Mouse (Mus musculus) lung, embryonic 15.5 days (tissue): ENCODE data around the gene Hdac4. TPM values are rescaled to one million over a fixed set of nuclear protein-coding genes. Genes with fewer than 3 reads are reported as not detected.
A peak's percentile ranks its signal among the peaks of the same experiment; 100 is the strongest.

Experiments used
- ATAC-seq: fragments of 200-750 bp; cut with Nextera tagmentation; 2 replicates; pipeline ENCODE4 v1.8.0; 2017; ENCODE audit warnings: moderate number of reproducible peaks, borderline replicate concordance; ENCODE audit not compliant: low FRiP score, low TSS enrichment; ENCODE audit errors: extremely low read depth
- H3K27ac ChIP-seq: fragments of 300-500 bp; sonication (generic); 2 replicates; pipeline ENCODE4 v1.5.1; 2015; ENCODE audit warnings: moderate library complexity, mild to moderate bottlenecking, inconsistent platforms
- H3K27me3 ChIP-seq: fragments of 300-500 bp; sonication (generic); 2 replicates; pipeline ENCODE4 v1.6.1; 2015; ENCODE audit warnings: inconsistent platforms
- H3K36me3 ChIP-seq: fragments of 300-500 bp; sonication (generic); 2 replicates; pipeline ENCODE4 v1.6.1; 2015; ENCODE audit warnings: inconsistent platforms
- H3K4me1 ChIP-seq: fragments of 300-500 bp; sonication (generic); 2 replicates; pipeline ENCODE4 v1.6.1; 2015; ENCODE audit warnings: inconsistent platforms
- H3K4me2 ChIP-seq: fragments of 300-500 bp; sonication (generic); 2 replicates; pipeline ENCODE4 v1.6.1; 2015; ENCODE audit warnings: inconsistent platforms, mild to moderate bottlenecking, moderate library complexity
- H3K4me3 ChIP-seq: fragments of 300-500 bp; sonication (generic); 2 replicates; pipeline ENCODE4 v1.5.1; 2015; ENCODE audit warnings: mild to moderate bottlenecking, inconsistent platforms
- H3K9ac ChIP-seq: fragments of 300-500 bp; sonication (generic); 2 replicates; pipeline ENCODE4 v1.6.1; 2015; ENCODE audit warnings: inconsistent platforms
- H3K9me3 ChIP-seq: fragments of 300-500 bp; sonication (generic); 2 replicates; pipeline ENCODE4 v1.6.1; 2016; ENCODE audit warnings: inconsistent platforms
- WGBS: fragments of 180-500 bp; shearing (Covaris S2); methylation state at CpG from one replicate; pipeline ENCODE4 v1.1.7; 2015; 5-methylcytosine and 5-hydroxymethylcytosine counted together
- polyA plus RNA-seq: library from polyadenylated mRNA; unstranded; fragments of >200 nt; fragmentation: Nextera tagmentation; extraction: Ambion mirVana; gene quantifications from 2 replicates; pipeline ENCODE4 v1.2.1, GENCODE M21; 2015

The Hdac4 gene
- polyA plus RNA-seq, 1 experiment from 2014 or later, result 19.1 TPM

GRCm38 (mm10) chr1:92202639-92203352 is 7.3 kb upstream of the Hdac4 start:
- ATAC-seq, result no peak
- H3K9ac ChIP-seq, result no peak overlapping the region
- 50% methylated on average over 17 of the region's 17 CpGs for WGBS
- H3K9me3 ChIP-seq, result no peaks in the 10 kb centered on the region
- H3K4me2 ChIP-seq, result no peak overlapping the region
- no peaks in the 10 kb centered on the region for H3K4me1 ChIP-seq
- no peaks in the 10 kb centered on the region for H3K36me3 ChIP-seq
- H3K4me3 ChIP-seq, result no peak overlapping the region
- no peaks in the 10 kb centered on the region for H3K27me3 ChIP-seq
- no peak overlapping the region for H3K27ac ChIP-seq

- no peaks in the 10 kb centered on the region for H3K27me3 ChIP-seq
- H3K27ac ChIP-seq, result no peak overlapping the region
- no peaks in the 10 kb centered on the region for H3K36me3 ChIP-seq
- no peaks in the 10 kb centered on the region for H3K9me3 ChIP-seq
- H3K4me2 ChIP-seq, result no peak overlapping the region
- ATAC-seq, result no peak
- H3K9ac ChIP-seq, result no peak overlapping the region
- no peaks in the 10 kb centered on the region for H3K4me1 ChIP-seq
- no peak overlapping the region for H3K4me3 ChIP-seq
- 71% methylated on average over 3 of the region's 3 CpGs for WGBS
Measured at GRCm38 (mm10) chr1:92190463-92190862, 5.0 kb downstream of the Hdac4 start.

- no peak overlapping the region for H3K9ac ChIP-seq
- H3K27ac ChIP-seq, result no peak overlapping the region
- no peaks in the 10 kb centered on the region for H3K9me3 ChIP-seq
- no peaks in the 10 kb centered on the region for H3K36me3 ChIP-seq
- H3K27me3 ChIP-seq, result no peaks in the 10 kb centered on the region
- ATAC-seq, result no peak
- H3K4me1 ChIP-seq, result no peaks in the 10 kb centered on the region
- no peak overlapping the region for H3K4me2 ChIP-seq
- WGBS, result 90% methylated on average over 3 of the region's 3 CpGs
- H3K4me3 ChIP-seq, result no peak overlapping the region
Measured at GRCm38 (mm10) chr1:92187137-92187536, 8.4 kb downstream of the Hdac4 start.

GRCm38 (mm10) chr1:92184600-92184999 is 10.9 kb downstream of the Hdac4 start:
- Histone ChIP-seq H3K9me3 (no peaks in the 10 kb centered on the region), H3K4me1 (peaks cover 6% of the 10 kb centered on the region), H3K36me3 (no peaks in the 10 kb centered on the region), H3K27me3 (no peaks in the 10 kb centered on the region), H3K4me2 (no peak overlapping the region), H3K27ac (no peak overlapping the region), H3K4me3 (no peak overlapping the region), H3K9ac (no peak overlapping the region)
- WGBS, result 40% methylated on average over 1 of the region's 1 CpGs
- no peak for ATAC-seq

GRCm38 (mm10) chr1:92183101-92183790 is 12.3 kb downstream of the Hdac4 start:
- WGBS, result 69% methylated on average over 5 of the region's 5 CpGs
- ATAC-seq, result no peak
- peaks cover 14% of the 10 kb centered on the region for H3K4me1 ChIP-seq

GRCm38 (mm10) chr1:92181970-92182369 is 13.5 kb downstream of the Hdac4 start:
- Histone ChIP-seq H3K36me3 (no peaks in the 10 kb centered on the region), H3K4me3 (no peak overlapping the region), H3K4me1 (peaks cover 26% of the 10 kb centered on the region), H3K9ac (no peak overlapping the region), H3K27me3 (no peaks in the 10 kb centered on the region), H3K4me2 (no peak overlapping the region), H3K27ac (no peak overlapping the region), H3K9me3 (no peaks in the 10 kb centered on the region)
- 73% methylated on average over 2 of the region's 2 CpGs for WGBS
- no peak for ATAC-seq

More at GRCm38 (mm10) chr1:92183101-92183790, 12.3 kb downstream of the Hdac4 start:
- H3K27ac ChIP-seq, result no peak overlapping the region
- no peaks in the 10 kb centered on the region for H3K9me3 ChIP-seq
- no peaks in the 10 kb centered on the region for H3K36me3 ChIP-seq
- no peak overlapping the region for H3K4me2 ChIP-seq
- no peaks in the 10 kb centered on the region for H3K27me3 ChIP-seq
- no peak overlapping the region for H3K9ac ChIP-seq
- H3K4me3 ChIP-seq, result no peak overlapping the region

GRCm38 (mm10) chr1:92180141-92181137 is 15.1 kb downstream of the Hdac4 start:
- no peaks in the 10 kb centered on the region for H3K27me3 ChIP-seq
- under 1% methylated on average over 97 of the region's 97 CpGs for WGBS

GRCm38 (mm10) chr1:92179489-92180006 is 16.0 kb downstream of the Hdac4 start:
- Histone ChIP-seq H3K4me3 (peak overlapping the region; percentile 91), H3K4me1 (peaks cover 34% of the 10 kb centered on the region), H3K27ac (peak overlapping the region; percentile 83), H3K4me2 (peak overlapping the region; percentile 67), H3K36me3 (no peaks in the 10 kb centered on the region), H3K9ac (peak overlapping the region; percentile 85), H3K9me3 (no peaks in the 10 kb centered on the region), H3K27me3 (no peaks in the 10 kb centered on the region)
- under 1% methylated on average over 45 of the region's 61 CpGs for WGBS
- no peak for ATAC-seq

More at GRCm38 (mm10) chr1:92180141-92181137, 15.1 kb downstream of the Hdac4 start:
- Histone ChIP-seq H3K27ac (peak overlapping the region; percentile 99), H3K4me3 (peak overlapping the region; percentile 91), H3K4me1 (peaks cover 26% of the 10 kb centered on the region), H3K9me3 (no peaks in the 10 kb centered on the region), H3K4me2 (peak overlapping the region; percentile 67), H3K36me3 (no peaks in the 10 kb centered on the region), H3K9ac (peak overlapping the region; percentile 85)
- peak; percentile 97 for ATAC-seq

- 4% methylated on average over 11 of the region's 11 CpGs for WGBS
Measured at GRCm38 (mm10) chr1:92179070-92179469, 16.4 kb downstream of the Hdac4 start.

GRCm38 (mm10) chr1:92178021-92178895 is 17.2 kb downstream of the Hdac4 start:
- Histone ChIP-seq H3K27ac (no peak overlapping the region), H3K4me1 (peaks cover 45% of the 10 kb centered on the region), H3K9ac (no peak overlapping the region), H3K9me3 (no peaks in the 10 kb centered on the region), H3K36me3 (no peaks in the 10 kb centered on the region), H3K4me2 (peak overlapping the region; percentile 67; the same call in 1 of the 2 replicates), H3K27me3 (no peaks in the 10 kb centered on the region), H3K4me3 (peak overlapping the region; percentile 91)
- ATAC-seq, result no peak
- 50% methylated on average over 10 of the region's 10 CpGs for WGBS

More at GRCm38 (mm10) chr1:92179070-92179469, 16.4 kb downstream of the Hdac4 start:
- Histone ChIP-seq H3K4me2 (peak overlapping the region; percentile 67), H3K9ac (peak overlapping the region; percentile 85), H3K27me3 (no peaks in the 10 kb centered on the region), H3K27ac (no peak overlapping the region), H3K9me3 (no peaks in the 10 kb centered on the region), H3K36me3 (no peaks in the 10 kb centered on the region), H3K4me3 (peak overlapping the region; percentile 91), H3K4me1 (peaks cover 39% of the 10 kb centered on the region)
- ATAC-seq, result no peak
